Mouse (Mus musculus): ENCODE measurements at regions not wholly inside any gene's neighbourhood (a gene's known extent, or its start where the extent isn't known, plus 50 kb on each side); places are given as distances from the start of the nearest gene placed in this dataset.

- Histone ChIP-seq H3K4me1 (replicated peaks; ENCODE audit: low read depth, low read length) (no peaks in the 10 kb centered on the region), H3K4me3 (replicated peaks; ENCODE audit: low read length) (no peak overlapping the region), H3K27me3 (ENCODE audit: insufficient read depth, low read length) (no peaks in the 10 kb centered on the region), H3K36me3 (ENCODE audit: insufficient read depth, low read length) (no peaks in the 10 kb centered on the region), H3K9me3 (ENCODE audit: low read length) (no peaks in the 10 kb centered on the region)
- TF ChIP-seq CTCF (conservative IDR thresholded peaks at IDR 0.05; ENCODE audit: low read length) (peak; percentile 45), NANOG (IDR thresholded peaks at IDR 0.05; ENCODE audit: borderline replicate concordance, low read length) (no peak)
Measured at GRCm38 (mm10) chr10:66782025-66782424, 313.9 kb upstream of the Jmjd1c start.

GRCm38 (mm10) chr10:66787812-66788211 is 308.1 kb upstream of the Jmjd1c start:
- no peak overlapping the region for H3K4me3 ChIP-seq (replicated peaks; ENCODE audit: low read length)
- H3K27me3 ChIP-seq (ENCODE audit: insufficient read depth, low read length), result no peaks in the 10 kb centered on the region
- no peaks in the 10 kb centered on the region for H3K9me3 ChIP-seq (ENCODE audit: low read length)
- H3K36me3 ChIP-seq (ENCODE audit: insufficient read depth, low read length), result no peaks in the 10 kb centered on the region
- TF ChIP-seq NANOG (IDR thresholded peaks at IDR 0.05; ENCODE audit: borderline replicate concordance, low read length), result no peak
- TF ChIP-seq POU5F1 (IDR thresholded peaks at IDR 0.05; ENCODE audit: borderline replicate concordance, low read length), result no peak
- no peak for TF ChIP-seq CTCF (conservative IDR thresholded peaks at IDR 0.05; ENCODE audit: low read length)
- no peaks in the 10 kb centered on the region for H3K4me1 ChIP-seq (replicated peaks; ENCODE audit: low read depth, low read length)

DNA sequence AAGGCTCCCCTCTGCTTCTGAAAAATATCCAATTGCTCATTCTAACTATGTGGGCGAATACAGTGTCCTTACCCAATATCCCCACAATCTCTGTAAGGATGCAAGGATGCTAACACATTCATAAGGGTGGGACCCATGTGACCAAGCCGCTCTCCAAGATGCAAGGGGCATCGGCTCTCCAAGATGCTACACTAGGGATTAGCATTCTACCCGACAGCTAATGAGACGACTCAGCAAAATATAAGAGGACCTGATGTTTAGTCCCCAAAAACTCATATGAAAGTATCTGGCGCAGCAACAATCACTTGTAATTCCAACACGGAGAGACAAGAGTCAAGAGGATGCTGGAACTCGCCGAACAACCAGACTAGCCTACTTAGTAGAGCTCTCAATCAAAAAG is 299.6 kb upstream of the Jmjd1c start:
- Histone ChIP-seq H3K36me3 (ENCODE audit: insufficient read depth, low read length) (no peaks in the 10 kb centered on the region), H3K4me1 (replicated peaks; ENCODE audit: low read depth, low read length) (no peaks in the 10 kb centered on the region), H3K4me3 (replicated peaks; ENCODE audit: low read length) (no peak overlapping the region), H3K27me3 (ENCODE audit: insufficient read depth, low read length) (no peaks in the 10 kb centered on the region), H3K9me3 (ENCODE audit: low read length) (no peaks in the 10 kb centered on the region; the same call in 1 of the 2 replicates)
- TF ChIP-seq POU5F1 (IDR thresholded peaks at IDR 0.05; ENCODE audit: borderline replicate concordance, low read length), result no peak
- TF ChIP-seq NANOG (IDR thresholded peaks at IDR 0.05; ENCODE audit: borderline replicate concordance, low read length), result no peak
- TF ChIP-seq CTCF (conservative IDR thresholded peaks at IDR 0.05; ENCODE audit: low read length), result no peak

DNA sequence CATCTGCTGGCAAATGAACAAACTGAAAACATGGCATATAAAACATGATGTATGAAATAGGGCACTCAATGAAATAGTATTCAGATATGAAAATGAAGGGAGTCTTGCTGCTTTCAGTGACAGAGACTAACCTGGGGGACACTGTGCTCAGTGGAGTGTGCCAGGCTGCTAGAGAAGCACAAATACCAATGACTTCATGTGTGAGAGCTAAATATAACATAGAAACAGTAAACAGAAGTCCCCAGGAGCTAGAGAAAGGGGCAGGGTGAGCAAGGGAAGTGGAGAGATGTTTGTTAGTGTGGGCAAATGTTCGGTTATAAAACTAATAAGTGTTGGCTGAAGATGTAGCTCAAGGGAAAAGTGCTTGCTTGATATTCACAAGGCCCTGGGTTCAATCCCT is 293.2 kb upstream of the Jmjd1c start:
- TF ChIP-seq POU5F1 (IDR thresholded peaks at IDR 0.05; ENCODE audit: borderline replicate concordance, low read length) (no peak), CTCF (conservative IDR thresholded peaks at IDR 0.05; ENCODE audit: low read length) (no peak), NANOG (IDR thresholded peaks at IDR 0.05; ENCODE audit: borderline replicate concordance, low read length) (no peak)
- Histone ChIP-seq H3K4me3 (replicated peaks; ENCODE audit: low read length) (no peak overlapping the region), H3K27me3 (ENCODE audit: insufficient read depth, low read length) (peaks cover 4% of the 10 kb centered on the region; the same call in 1 of the 2 replicates), H3K4me1 (replicated peaks; ENCODE audit: low read depth, low read length) (0 out of 2 replicates have a peak, but pooled peaks cover 3% of the 10 kb centered on the region), H3K9me3 (ENCODE audit: low read length) (peaks cover 15% of the 10 kb centered on the region), H3K36me3 (ENCODE audit: insufficient read depth, low read length) (no peaks in the 10 kb centered on the region)

DNA sequence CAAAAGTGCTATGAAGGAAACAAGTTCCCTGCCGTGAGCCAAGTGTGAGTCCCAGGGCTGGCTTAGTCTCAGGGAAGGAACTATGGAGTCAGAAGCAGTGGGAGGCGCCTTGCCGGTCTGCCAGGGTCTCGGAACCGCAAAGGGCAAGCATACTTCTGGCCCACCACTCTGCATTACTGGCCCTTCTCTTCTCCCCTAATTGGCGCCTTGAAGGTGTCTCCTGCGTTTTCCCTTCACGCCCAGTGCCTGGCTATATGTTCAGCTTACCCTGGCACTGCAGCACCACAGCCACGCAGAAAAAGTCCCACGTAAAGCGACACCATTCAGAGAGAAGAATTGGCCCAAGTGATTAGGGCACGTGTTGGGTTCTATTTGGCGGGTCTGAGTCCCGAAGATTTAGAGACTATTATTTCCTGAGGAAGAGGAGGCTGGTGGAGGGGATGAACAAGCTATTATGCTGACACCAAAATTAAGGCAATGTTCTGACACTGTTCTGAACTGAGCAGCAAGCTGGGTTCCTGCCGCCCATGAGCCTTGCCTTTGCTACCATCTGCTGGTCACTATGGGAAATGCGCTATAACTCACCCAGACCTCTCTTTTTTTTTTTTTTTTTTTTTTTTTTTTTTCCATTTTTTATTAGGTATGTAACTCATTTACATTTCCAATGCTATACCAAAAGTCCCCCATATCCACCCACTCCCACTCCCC is 288.5 kb upstream of the Jmjd1c start:
- Histone ChIP-seq H3K4me1 (replicated peaks; ENCODE audit: low read depth, low read length) (peaks cover 8% of the 10 kb centered on the region), H3K27me3 (ENCODE audit: insufficient read depth, low read length) (peaks cover 4% of the 10 kb centered on the region; the same call in 1 of the 2 replicates), H3K4me3 (replicated peaks; ENCODE audit: low read length) (peak overlapping the region; percentile 51), H3K9me3 (ENCODE audit: low read length) (peaks cover 15% of the 10 kb centered on the region), H3K36me3 (ENCODE audit: insufficient read depth, low read length) (no peaks in the 10 kb centered on the region)
- TF ChIP-seq POU5F1 (IDR thresholded peaks at IDR 0.05; ENCODE audit: borderline replicate concordance, low read length) (no peak), CTCF (conservative IDR thresholded peaks at IDR 0.05; ENCODE audit: low read length) (peak; percentile 63)

DNA sequence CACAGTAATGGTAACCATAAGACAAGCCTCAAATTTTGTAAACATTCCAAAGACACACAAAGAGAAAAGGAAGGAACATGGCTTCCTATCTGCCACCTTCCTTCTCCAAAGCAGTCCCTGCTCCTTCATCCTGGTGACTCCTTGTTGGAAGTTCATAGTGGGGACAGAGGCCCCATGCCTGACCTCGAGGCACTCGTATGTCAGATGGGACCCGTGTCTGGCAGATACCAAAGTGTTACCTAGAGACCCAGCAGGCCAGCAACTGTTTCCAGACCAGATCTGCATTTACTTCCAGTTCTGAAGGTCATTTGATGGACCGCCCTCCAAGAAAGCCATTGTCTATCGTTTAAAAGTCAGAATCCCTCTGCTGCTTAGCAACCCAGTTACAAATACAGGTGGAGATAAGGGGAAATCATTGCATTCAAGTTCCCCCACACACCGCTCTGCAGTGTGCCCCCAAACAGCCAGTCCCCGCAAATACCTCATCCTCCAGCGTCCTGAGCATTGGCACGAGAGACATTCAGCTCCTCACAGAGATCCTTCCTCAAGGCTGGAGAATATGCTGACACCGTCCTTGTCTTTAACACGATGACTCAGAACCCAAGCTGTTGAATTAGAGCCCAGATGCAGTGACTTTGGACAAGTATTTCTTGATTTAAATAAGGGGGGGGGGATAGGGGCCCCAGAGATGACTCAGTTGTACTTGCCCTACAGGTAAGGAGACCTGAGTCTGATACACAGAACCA is 283.2 kb upstream of the Jmjd1c start:
- no peak overlapping the region for H3K4me3 ChIP-seq (replicated peaks; ENCODE audit: low read length)
- peaks cover 45% of the 10 kb centered on the region for H3K4me1 ChIP-seq (replicated peaks; ENCODE audit: low read depth, low read length)
- TF ChIP-seq NANOG (IDR thresholded peaks at IDR 0.05; ENCODE audit: borderline replicate concordance, low read length), result no peak
- no peak for TF ChIP-seq POU5F1 (IDR thresholded peaks at IDR 0.05; ENCODE audit: borderline replicate concordance, low read length)
- TF ChIP-seq CTCF (conservative IDR thresholded peaks at IDR 0.05; ENCODE audit: low read length), result no peak
- no peaks in the 10 kb centered on the region for H3K9me3 ChIP-seq (ENCODE audit: low read length)
- H3K27me3 ChIP-seq (ENCODE audit: insufficient read depth, low read length), result peaks cover 10% of the 10 kb centered on the region; the same call in 1 of the 2 replicates
- H3K36me3 ChIP-seq (ENCODE audit: insufficient read depth, low read length), result no peaks in the 10 kb centered on the region

DNA sequence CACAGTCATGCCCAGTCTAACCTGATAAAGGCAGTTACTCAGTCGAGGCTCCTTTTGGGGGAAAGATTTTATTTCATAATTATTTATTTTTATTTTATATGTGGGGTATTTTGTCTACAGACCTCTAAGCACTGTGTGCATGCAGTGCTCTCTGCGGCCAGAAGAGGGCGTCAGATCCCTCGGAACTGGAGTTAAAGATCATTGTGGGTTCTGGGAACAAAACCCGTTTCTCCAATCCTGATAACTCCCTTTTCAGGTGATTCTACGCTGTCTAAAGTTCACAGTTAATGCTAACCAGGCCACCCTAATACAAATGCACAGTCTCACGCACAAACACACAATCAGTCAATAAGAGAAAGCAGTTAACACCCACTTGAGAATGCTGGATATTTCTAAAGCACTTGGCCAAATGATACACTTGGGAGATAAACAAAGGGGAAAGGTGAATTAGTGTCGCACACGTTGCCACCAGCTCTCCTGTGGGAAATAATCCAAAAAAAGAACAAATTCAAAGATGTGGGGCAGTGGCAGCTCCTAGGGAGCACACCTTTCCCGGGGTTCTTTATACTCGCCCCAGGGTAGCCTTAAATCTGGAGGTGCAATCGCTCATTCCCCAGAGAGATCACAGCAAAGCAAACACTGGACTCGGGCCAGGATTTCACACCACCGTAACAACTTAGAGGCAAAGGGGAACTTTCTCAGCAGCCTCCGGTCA is 281.9 kb upstream of the Jmjd1c start:
- Histone ChIP-seq H3K4me3 (replicated peaks; ENCODE audit: low read length) (peak overlapping the region; percentile 33), H3K4me1 (replicated peaks; ENCODE audit: low read depth, low read length) (peaks cover 53% of the 10 kb centered on the region), H3K36me3 (ENCODE audit: insufficient read depth, low read length) (no peaks in the 10 kb centered on the region), H3K9me3 (ENCODE audit: low read length) (no peaks in the 10 kb centered on the region), H3K27me3 (ENCODE audit: insufficient read depth, low read length) (peaks cover 10% of the 10 kb centered on the region; the same call in 1 of the 2 replicates)
- no peak for TF ChIP-seq POU5F1 (IDR thresholded peaks at IDR 0.05; ENCODE audit: borderline replicate concordance, low read length)
- peak; percentile 80 for TF ChIP-seq CTCF (conservative IDR thresholded peaks at IDR 0.05; ENCODE audit: low read length)

DNA sequence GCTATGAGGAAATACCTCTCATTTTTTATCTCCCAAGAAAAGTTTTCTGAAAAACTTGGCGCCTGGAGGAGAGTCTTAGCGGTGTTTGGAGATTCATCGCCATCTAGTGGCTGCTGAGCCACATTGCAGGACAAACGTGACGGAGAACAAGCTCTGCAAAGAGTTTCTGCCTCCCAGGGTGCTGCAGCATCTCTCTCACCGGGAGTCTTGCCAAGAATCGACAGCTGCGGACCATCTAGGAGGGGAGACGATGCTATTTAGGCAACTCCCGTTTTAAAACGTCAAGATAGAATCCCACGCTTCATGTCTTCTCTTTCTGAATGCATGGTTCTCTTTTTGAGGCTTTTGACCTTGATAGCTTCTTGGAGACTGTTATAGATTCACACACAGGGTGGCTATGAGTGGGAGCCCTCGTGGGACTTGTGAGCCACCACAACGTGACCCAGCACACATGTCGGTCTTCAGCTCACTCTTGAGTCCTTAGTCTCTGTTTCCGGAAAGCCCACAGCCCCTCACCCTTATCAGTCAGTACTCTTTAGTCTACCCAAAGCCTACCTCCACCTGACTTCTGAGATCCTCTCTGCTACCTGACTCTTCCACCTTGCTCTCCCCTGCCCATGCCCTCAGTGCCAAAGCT is 281.2 kb upstream of the Jmjd1c start:
- no peaks in the 10 kb centered on the region for H3K9me3 ChIP-seq (ENCODE audit: low read length)
- H3K27me3 ChIP-seq (ENCODE audit: insufficient read depth, low read length), result peaks cover 10% of the 10 kb centered on the region; the same call in 1 of the 2 replicates
- H3K4me3 ChIP-seq (replicated peaks; ENCODE audit: low read length), result peak overlapping the region; percentile 33; the same call in 1 of the 2 replicates
- peaks cover 56% of the 10 kb centered on the region for H3K4me1 ChIP-seq (replicated peaks; ENCODE audit: low read depth, low read length)
- TF ChIP-seq CTCF (conservative IDR thresholded peaks at IDR 0.05; ENCODE audit: low read length) (peak; percentile 81), NANOG (IDR thresholded peaks at IDR 0.05; ENCODE audit: borderline replicate concordance, low read length) (no peak), POU5F1 (IDR thresholded peaks at IDR 0.05; ENCODE audit: borderline replicate concordance, low read length) (no peak)
- no peaks in the 10 kb centered on the region for H3K36me3 ChIP-seq (ENCODE audit: insufficient read depth, low read length)
